Mouse (Mus musculus) liver, embryonic 14.5 days (tissue): ENCODE results near the gene Caap1.

ENCODE experiments used
- CTCF ChIP-seq: IDR thresholded peaks from 2 replicates; pipeline ENCODE4 v1.5.1; 2016; ENCODE audit warnings: antibody characterized with exemption, low read depth, control low read depth
- EP300 ChIP-seq: IDR thresholded peaks from 2 replicates; pipeline ENCODE4 v1.6.1; 2016; ENCODE audit warnings: antibody characterized with exemption, low read depth

- TF ChIP-seq CTCF (no peak), EP300 (no peak)
Measured at GRCm38 (mm10) chr4:94572677-94573076, 16.1 kb upstream of the Caap1 start.
